13 mouse cellular contexts compared by ENCODE assay signal in genomic region chr12:108297033-108297432, GRCm38 (mm10). TPM values are rescaled to one million over a fixed set of nuclear protein-coding genes. Genes with fewer than 3 reads are reported as not detected.
DNase-seq lines count a peak whose midpoint lies in the region; ATAC-seq and TF ChIP-seq lines count a peak whose summit lies in the region.
"Had no signal": no experiment of that assay in that cellular context is flagged by ENCODE, and none has a peak within 500 bp of the region (broad histone marks: within the 10 kb centered on the region; RNA-seq: fewer than 3 reads in every experiment).

No protein-coding gene starts in this region.

- no peak overlapping the region for H3K4me2 ChIP-seq in midbrain, postnatal 0 days (ENCODE audit: low read depth, low read length, poor library complexity, severe bottlenecking)
- H3K4me2 ChIP-seq in midbrain, embryonic 11.5 days = no peak overlapping the region
- H3K4me2 ChIP-seq: heart, embryonic 12.5 days; limb, embryonic 15.5 days had no signal

- H3K4me3 ChIP-seq in kidney, adult 2 months (ENCODE audit: insufficient read depth, low read depth, low read length) = no peak overlapping the region
- no peak overlapping the region for H3K4me3 ChIP-seq in midbrain, postnatal 0 days (ENCODE audit: low read depth, low read length)
- no peak overlapping the region for H3K4me3 ChIP-seq in midbrain, embryonic 11.5 days (ENCODE audit: low read depth, low read length)
- H3K4me3 ChIP-seq: heart, embryonic 12.5 days; limb, embryonic 15.5 days had no signal

- H3K9ac ChIP-seq in midbrain, postnatal 0 days (replicated peaks; ENCODE audit: low read length, poor library complexity, severe bottlenecking) = no peak overlapping the region
- H3K9ac ChIP-seq in midbrain, embryonic 11.5 days (ENCODE audit: low read length) = no peak overlapping the region
- H3K9ac ChIP-seq: heart, embryonic 12.5 days; limb, embryonic 15.5 days had no signal

- TF ChIP-seq CTCF in kidney, adult 2 months (conservative IDR thresholded peaks at IDR 0.05; ENCODE audit: insufficient read depth, insufficient read length, low read depth, low read length) = peak; percentile 53
- peak; percentile 51 for TF ChIP-seq CTCF in midbrain, postnatal 0 days (IDR thresholded peaks at IDR 0.05)

- no peak overlapping the region for H3K27ac ChIP-seq in kidney, adult 2 months (ENCODE audit: insufficient read depth, low read depth, low read length)
- H3K27ac ChIP-seq in midbrain, postnatal 0 days (ENCODE audit: low read depth, low read length) = no peak overlapping the region
- H3K27ac ChIP-seq in midbrain, embryonic 11.5 days (ENCODE audit: low read depth, low read length) = no peak overlapping the region
- H3K27ac ChIP-seq: limb, embryonic 15.5 days had no signal

- no peaks in the 10 kb centered on the region for H3K36me3 ChIP-seq in kidney, adult 2 months (ENCODE audit: control insufficient read depth, insufficient read depth, low read length)
- no peaks in the 10 kb centered on the region for H3K36me3 ChIP-seq in midbrain, postnatal 0 days (ENCODE audit: insufficient read depth, low read length)
- H3K36me3 ChIP-seq in midbrain, embryonic 11.5 days (ENCODE audit: control insufficient read depth, insufficient read depth, low read length) = no peaks in the 10 kb centered on the region
- H3K36me3 ChIP-seq: heart, embryonic 12.5 days; limb, embryonic 15.5 days had no signal

- peak; percentile 29 for DNase-seq in adrenal gland, postnatal 10 days
- no peak for DNase-seq in adrenal gland, adult 18-20 months (ENCODE audit: low spot score in 2 of 2)
- no peak for DNase-seq in kidney, adult 2 months
- DNase-seq in kidney, adult 11 months = no peak
- DNase-seq in midbrain, postnatal 0 days (ENCODE audit: low spot score) = no peak
- no peak for DNase-seq in midbrain, embryonic 11.5 days (ENCODE audit: low spot score, missing footprints)
- no peak for DNase-seq in right cerebral cortex, postnatal 14 days
- DNase-seq: adrenal gland, postnatal 25 days; cerebellum, adult 18-20 months; layer of hippocampus, postnatal 36 days had no signal

- peaks cover 3% of the 10 kb centered on the region; the same call in 1 of the 2 replicates for H3K4me1 ChIP-seq in kidney, adult 2 months (ENCODE audit: control insufficient read depth, insufficient read depth, low read length)
- no peaks in the 10 kb centered on the region for H3K4me1 ChIP-seq in midbrain, postnatal 0 days (ENCODE audit: insufficient read depth, low read length)
- H3K4me1 ChIP-seq in midbrain, embryonic 11.5 days (ENCODE audit: control insufficient read depth, insufficient read depth, low read length) = peaks cover 8% of the 10 kb centered on the region

- no peaks in the 10 kb centered on the region for H3K27me3 ChIP-seq in kidney, adult 2 months (replicated peaks; ENCODE audit: control insufficient read depth, insufficient read depth, low read length)
- no peaks in the 10 kb centered on the region for H3K27me3 ChIP-seq in midbrain, postnatal 0 days (ENCODE audit: insufficient read depth, low read length)
- H3K27me3 ChIP-seq in midbrain, embryonic 11.5 days (ENCODE audit: control insufficient read depth, insufficient read depth, low read length) = no peaks in the 10 kb centered on the region
- H3K27me3 ChIP-seq: heart, embryonic 12.5 days; limb, embryonic 15.5 days had no signal

- no peak for TF ChIP-seq POLR2A in kidney, adult 2 months (IDR thresholded peaks at IDR 0.05; ENCODE audit: low read depth, low read length)

- ATAC-seq in midbrain, postnatal 0 days (ENCODE audit: low FRiP score) = no peak
- ATAC-seq in midbrain, embryonic 11.5 days (ENCODE audit: low FRiP score) = no peak
- ATAC-seq in megakaryocyte-erythroid progenitor cell, adult 5-6 weeks (replicated peaks; ENCODE audit: low FRiP score, low TSS enrichment, poor library complexity, severe bottlenecking) = 0 out of 2 replicates have a peak, but pooled peaks have one; percentile 57

- H3K9me3 ChIP-seq in midbrain, postnatal 0 days (ENCODE audit: low read length) = no peaks in the 10 kb centered on the region
- no peaks in the 10 kb centered on the region for H3K9me3 ChIP-seq in midbrain, embryonic 11.5 days (ENCODE audit: control insufficient read depth, low read length)
- H3K9me3 ChIP-seq: limb, embryonic 15.5 days had no signal

- 83% methylated on average over 6 of the region's 6 CpGs for WGBS in kidney, adult 2 months
- WGBS in midbrain, postnatal 0 days = 84% methylated on average over 6 of the region's 6 CpGs
- WGBS in midbrain, embryonic 11.5 days = 83% methylated on average over 6 of the region's 6 CpGs

RNA-seq across cellular contexts. Expression of gene Hhipl1, which starts 9.0 kb away (rescaled TPM):
- total RNA-seq in adrenal gland, postnatal 10 days (2021) = 1 to 10 TPM in 1 of 2 experiments, under 1 TPM in 1; 0.96 to 1.1 TPM
- 1 to 10 TPM in 1 of 2 experiments, under 1 TPM in 1; 0.89 to 1.4 TPM for total RNA-seq in adrenal gland, adult 18-20 months (2021)
- 0.31 and 0.42 TPM in 2 replicates for polyA plus RNA-seq in kidney, adult 2 months (2012; rRNA removed)
- 9.3 and 10.4 TPM in 2 replicates for total RNA-seq in midbrain, postnatal 0 days (2014; rRNA removed)
- 2.7 and 2.9 TPM in 2 replicates for polyA plus RNA-seq in midbrain, postnatal 0 days (2015; fragmentation: Nextera tagmentation; extraction: Ambion mirVana)
- 2.7 and 3.5 TPM in 2 replicates for polyA plus RNA-seq in midbrain, embryonic 11.5 days (2014; fragmentation: Nextera tagmentation; extraction: Ambion mirVana)
- total RNA-seq in megakaryocyte-erythroid progenitor cell, adult 5-6 weeks (2014; fragmentation: Nextera tagmentation) = not detected in 2 replicates
- total RNA-seq in megakaryocyte-erythroid progenitor cell, adult 5-6 weeks (2017) = not detected in 2 replicates

RNA-seq across cellular contexts. Expression of gene Ccdc85c, which starts 21.8 kb away (rescaled TPM):
- total RNA-seq in adrenal gland, postnatal 10 days (2021) = 10 to 100 TPM; 19.8 to 22.1 TPM
- total RNA-seq in adrenal gland, adult 18-20 months (2021) = 10 to 100 TPM; 21.3 to 22.9 TPM
- 15.7 and 19.4 TPM in 2 replicates for polyA plus RNA-seq in kidney, adult 2 months (2012; rRNA removed)
- 69.1 and 89.6 TPM in 2 replicates for total RNA-seq in midbrain, postnatal 0 days (2014; rRNA removed)
- polyA plus RNA-seq in midbrain, postnatal 0 days (2015; fragmentation: Nextera tagmentation; extraction: Ambion mirVana) = 16.6 and 19.9 TPM in 2 replicates
- polyA plus RNA-seq in midbrain, embryonic 11.5 days (2014; fragmentation: Nextera tagmentation; extraction: Ambion mirVana) = 19.2 and 20.4 TPM in 2 replicates
- 1.3 TPM in 1 of 2 replicates, not detected in the other for total RNA-seq in megakaryocyte-erythroid progenitor cell, adult 5-6 weeks (2014; fragmentation: Nextera tagmentation)
- total RNA-seq in megakaryocyte-erythroid progenitor cell, adult 5-6 weeks (2017) = 0.42 and 1.3 TPM in 2 replicates

RNA-seq across cellular contexts. Expression of gene Cyp46a1, which starts 37.1 kb away (rescaled TPM):
- 1 to 10 TPM; 1.6 to 2.2 TPM for total RNA-seq in adrenal gland, postnatal 10 days (2021)
- total RNA-seq in adrenal gland, adult 18-20 months (2021) = 1 to 10 TPM; 1.7 to 2.1 TPM
- 4.1 and 5.1 TPM in 2 replicates for polyA plus RNA-seq in kidney, adult 2 months (2012; rRNA removed)
- total RNA-seq in midbrain, postnatal 0 days (2014; rRNA removed) = 33.2 and 36.0 TPM in 2 replicates
- 52.0 and 55.3 TPM in 2 replicates for polyA plus RNA-seq in midbrain, postnatal 0 days (2015; fragmentation: Nextera tagmentation; extraction: Ambion mirVana)
- 8.6 and 10.2 TPM in 2 replicates for polyA plus RNA-seq in midbrain, embryonic 11.5 days (2014; fragmentation: Nextera tagmentation; extraction: Ambion mirVana)
- 1.0 TPM in 1 of 2 replicates, not detected in the other for total RNA-seq in megakaryocyte-erythroid progenitor cell, adult 5-6 weeks (2014; fragmentation: Nextera tagmentation)
- total RNA-seq in megakaryocyte-erythroid progenitor cell, adult 5-6 weeks (2017) = 0.23 TPM in 1 of 2 replicates, not detected in the other

Comparison
In these comparisons a context has a peak if more than half of its experiments do, and no peak if none do; other contexts are left out.
1. RNA of gene Ccdc85c, which starts 21.8 kb away (total RNA-seq): 69.1 to 89.6 TPM in midbrain, postnatal 0 days, 21.3 to 22.9 TPM in adrenal gland, adult 18-20 months and 19.8 to 22.1 TPM in adrenal gland, postnatal 10 days; 0.42 to 1.3 TPM in megakaryocyte-erythroid progenitor cell, adult 5-6 weeks; every median in the first group is over 4 times any median in the second.
2. RNA of gene Cyp46a1, which starts 37.1 kb away (total RNA-seq): 33.2 to 36.0 TPM in midbrain, postnatal 0 days; 1.6 to 2.2 TPM in adrenal gland, postnatal 10 days, 1.7 to 2.1 TPM in adrenal gland, adult 18-20 months and 0.23 to 1.0 TPM in megakaryocyte-erythroid progenitor cell, adult 5-6 weeks; every median in the first group is over 10 times any median in the second.